Mouse (Mus musculus) adrenal gland, postnatal 14 days (tissue): Measurements from ENCODE around the gene Rasgef1b. TPM values are rescaled to one million over a fixed set of nuclear protein-coding genes. Genes with fewer than 3 reads are reported as not detected.
A peak's percentile ranks its signal among the peaks of the same experiment; 100 is the strongest.

Experiments
- DNase-seq: peaks from one replicate; pipeline ENCODE4 v3.0.0; 2021; ENCODE audit warnings: mixed read lengths
- total RNA-seq: library from RNA; stranded (reverse); gene quantifications from 2 replicates; pipeline ENCODE4 v1.2.3, GENCODE M21; 2021

The Rasgef1b gene
- total RNA-seq, 1 experiment from 2014 or later, result 14.3 TPM

DNA sequence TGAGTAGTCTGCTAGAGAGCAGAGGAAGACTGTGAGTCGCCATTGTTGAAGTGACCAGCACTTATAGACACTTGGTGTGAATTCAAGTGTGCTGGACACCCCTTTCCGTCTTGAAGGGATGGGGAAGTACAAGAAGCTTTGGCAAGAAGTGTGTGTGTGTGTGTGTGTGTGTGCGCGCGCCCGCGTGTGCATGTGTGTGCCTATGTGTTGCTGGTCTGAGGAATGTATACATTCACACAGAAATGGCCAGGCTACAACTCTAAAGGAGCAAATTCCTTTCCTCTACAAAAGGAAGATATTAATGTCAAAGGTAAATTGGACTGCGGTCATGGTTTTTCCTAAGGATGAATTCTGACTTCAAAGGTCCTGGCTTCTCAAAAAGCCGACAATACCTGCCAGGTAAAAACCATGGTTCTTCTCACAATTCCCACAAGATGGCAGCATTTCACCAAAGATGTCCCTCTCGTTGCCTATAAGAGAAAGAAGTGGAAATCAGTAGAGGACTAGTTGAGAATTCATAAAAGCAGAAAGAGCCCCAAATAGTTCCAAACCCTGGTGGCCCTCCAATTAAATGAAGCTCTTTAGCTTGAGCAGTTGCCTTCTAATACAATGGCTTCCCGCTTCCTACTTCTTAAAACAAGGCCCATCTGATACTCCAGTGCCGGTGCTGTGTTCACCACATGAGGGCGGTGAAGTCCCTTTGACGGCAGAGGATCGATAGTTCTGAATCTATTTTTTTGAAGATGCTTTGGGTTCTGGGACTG is 526.6 kb downstream of the Rasgef1b start:
- peak; percentile 64 for DNase-seq

DNA sequence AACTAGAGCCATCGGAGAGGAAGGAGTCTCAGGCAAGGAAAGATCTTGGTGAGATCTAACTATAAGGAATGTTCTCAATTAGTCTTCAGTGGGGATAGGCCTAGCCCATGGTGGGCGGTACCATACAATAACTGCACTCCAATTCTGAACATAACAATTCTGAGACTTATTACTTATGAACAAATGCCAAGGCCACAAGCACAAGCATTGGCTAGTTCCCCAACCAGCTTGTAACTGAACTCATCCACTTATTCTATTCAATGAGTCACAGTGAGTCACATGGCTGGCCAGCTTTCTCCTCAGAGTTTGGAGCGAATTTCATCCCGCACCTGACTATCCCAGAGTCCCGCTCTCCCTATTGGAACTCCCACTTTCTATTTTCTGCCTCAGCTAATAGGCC is 533.4 kb downstream of the Rasgef1b start:
- DNase-seq, result peak; percentile 17

DNA sequence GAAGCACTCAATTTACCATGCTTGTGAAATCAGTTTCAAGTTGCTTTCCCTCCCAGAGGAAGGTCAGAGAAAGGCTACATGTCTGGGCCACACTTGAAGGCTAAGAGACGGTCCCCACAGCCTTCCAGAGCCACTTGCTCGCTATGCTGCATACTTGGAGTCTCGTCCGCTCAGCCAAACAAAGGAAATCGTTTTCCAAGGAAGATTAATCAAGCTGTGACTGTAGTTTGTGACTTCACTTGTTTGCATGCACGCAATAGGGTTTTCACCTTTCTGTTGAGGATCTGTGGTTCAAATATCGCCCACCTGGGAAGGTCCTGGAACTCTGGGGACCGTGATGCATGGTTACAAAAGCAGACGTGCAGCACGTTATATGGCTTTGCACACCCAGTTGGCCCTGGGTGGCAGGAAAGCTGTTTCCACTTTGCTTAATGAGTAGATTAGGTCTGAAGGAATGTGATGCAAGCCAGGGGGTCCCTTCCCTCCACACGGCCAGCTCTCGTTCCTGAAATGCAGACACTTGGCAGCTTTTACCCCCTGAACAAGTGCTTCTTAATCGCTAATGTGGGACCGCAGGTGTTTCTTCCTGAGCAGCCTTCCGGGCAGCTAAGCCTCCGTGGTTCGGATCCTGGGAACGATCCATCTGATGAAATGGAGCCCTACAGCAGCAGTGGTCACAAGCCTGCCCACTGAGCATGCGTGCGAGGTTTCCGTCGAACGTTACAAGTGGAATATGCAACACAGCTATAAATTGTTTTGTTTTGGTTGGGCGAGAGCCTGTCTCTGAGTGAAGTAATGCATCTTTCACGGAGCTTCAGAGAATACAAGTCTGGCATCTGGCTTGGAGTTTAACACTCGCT is 537.7 kb downstream of the Rasgef1b start:
- no peak for DNase-seq

DNA sequence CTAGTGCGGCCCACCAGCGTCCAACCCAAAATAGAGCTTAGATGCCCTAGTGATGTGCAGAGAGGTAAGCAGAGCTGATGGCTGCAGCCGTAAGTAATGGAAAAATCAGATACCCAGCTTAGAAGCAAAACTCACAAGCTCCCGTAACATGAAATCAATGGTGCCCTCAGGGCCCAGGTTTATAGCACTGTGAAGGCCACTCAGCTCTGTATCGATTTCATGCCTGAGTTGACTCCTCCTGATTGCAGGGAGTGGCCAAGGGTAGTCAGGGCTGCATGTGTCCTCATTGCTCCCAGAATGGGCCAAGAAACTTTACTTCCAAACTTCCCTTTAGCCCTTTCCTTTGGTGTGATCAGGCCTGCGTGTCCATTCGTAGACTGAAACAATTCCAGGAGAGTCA is 545.2 kb downstream of the Rasgef1b start:
- DNase-seq, result no peak

DNA sequence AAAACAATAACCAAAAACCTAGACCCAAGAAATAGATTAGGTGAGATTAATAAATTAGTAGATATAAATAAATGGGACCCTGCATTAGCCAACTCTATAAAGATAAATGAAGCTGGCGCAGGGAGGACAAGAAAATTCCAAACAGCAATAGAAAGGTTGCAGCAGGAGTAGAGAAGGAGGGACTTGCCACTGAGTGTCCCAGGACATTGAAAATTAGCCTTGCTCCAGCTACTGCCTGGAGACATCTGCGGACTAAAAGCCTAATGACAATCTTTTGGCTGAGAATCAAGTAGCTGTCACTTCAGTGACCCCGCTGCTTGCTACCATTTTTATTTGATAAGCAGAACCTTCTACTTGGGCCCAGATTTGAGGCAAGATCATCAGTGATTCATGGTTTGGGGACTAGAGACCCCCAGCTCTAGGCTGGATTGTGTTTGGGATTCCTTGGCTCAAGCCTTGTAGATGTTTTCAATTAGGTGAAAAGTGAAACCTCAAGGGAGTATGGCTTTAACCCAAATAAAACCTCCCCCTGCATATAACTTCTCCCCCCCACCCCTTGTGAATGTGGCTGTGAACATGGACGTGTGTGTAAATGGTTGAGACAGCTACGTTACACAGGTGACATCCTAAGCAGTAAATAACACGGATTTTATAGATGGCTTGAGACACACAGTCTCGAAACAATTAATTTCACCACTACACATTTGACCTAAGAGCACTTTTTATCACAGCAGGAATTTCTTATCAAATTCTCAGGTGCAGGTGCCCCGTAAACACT is 554.1 kb downstream of the Rasgef1b start:
- DNase-seq, result no peak

DNA sequence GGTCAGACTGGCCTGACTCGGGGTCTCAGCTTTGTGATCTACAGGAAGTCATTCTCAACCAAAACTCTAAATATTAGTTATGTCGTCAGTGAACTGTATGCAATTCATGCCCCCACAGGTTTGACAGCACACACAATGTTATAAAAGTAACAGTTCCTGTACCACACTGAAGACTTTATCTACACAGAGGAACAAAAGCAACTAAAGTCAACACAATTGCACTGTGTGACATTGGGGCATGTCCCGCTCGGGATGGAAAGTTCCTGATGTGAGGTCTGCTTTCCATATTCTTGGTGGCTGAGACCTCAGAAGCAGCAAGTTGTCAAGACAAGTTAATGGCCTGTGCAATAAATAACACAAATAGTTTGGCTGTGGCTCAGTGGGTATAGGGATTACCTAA is 559.0 kb downstream of the Rasgef1b start:
- no peak for DNase-seq

DNA sequence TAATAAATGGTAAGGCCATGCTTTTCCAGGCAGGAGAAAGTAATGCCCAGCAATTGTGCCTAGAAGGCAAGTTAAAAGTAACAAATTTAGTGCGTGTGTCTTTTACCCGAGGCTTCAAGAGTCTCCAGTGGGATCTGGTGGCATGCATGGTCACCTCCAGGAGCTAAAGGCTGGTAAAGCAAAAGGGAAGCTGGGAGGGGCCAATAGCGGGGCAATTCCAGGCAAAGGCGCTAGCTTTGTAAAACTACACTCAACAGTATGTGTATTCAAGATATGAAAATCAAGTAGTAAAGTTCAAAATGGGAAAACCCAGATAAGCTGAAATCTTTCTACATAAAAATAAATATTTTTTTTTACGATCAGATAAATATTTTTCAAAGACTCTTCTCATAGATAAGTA is 561.1 kb downstream of the Rasgef1b start:
- DNase-seq, result no peak

Other genes with a start within 250 kb of the Rasgef1b start
- 1.8 TPM in 1 of 2 replicates, not detected in the other for gene Vamp9, start 177.2 kb upstream of the Rasgef1b start, total RNA-seq
- 175 and 223 TPM in 2 replicates for gene Hnrnpd, start 249.9 kb upstream of the Rasgef1b start, total RNA-seq
- 3.1 and 4.1 TPM in 2 replicates for gene 4930524J08Rik, start 250.0 kb upstream of the Rasgef1b start, total RNA-seq